In the genomic region with DNA sequence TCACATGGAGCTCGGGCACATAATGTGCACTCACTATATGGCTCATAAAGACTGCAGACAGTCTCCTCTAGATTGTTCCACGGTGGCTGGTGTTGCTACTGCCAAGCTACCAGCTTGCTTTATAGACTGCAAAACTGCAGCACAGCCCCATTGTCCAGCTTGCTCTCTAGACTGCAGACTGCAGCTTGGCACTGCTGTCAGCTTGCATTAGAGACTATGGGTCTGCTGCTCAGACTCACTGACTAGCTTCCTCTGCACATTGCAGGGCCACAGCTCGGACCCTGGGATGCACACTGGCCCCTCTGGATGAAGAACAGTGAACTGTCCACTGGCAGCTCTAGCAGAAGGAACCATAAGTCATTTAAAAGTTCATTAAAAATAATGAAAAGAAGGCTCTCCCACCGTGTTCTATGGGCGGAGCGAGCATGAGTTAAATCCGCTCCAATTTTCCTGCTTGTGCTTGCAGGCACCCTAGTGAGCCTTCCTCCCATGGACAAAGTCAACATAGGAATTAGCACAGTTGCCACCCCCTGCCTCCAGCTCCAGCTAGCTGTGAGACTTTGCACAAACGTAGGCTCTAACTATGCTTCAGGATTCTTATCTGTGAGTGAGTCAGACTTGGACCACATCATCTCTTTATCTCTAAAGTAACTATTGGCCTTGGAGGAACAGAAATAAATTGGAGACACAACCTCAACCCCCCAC, we compare ENCODE assay signal across 17 mouse cellular contexts.
DNase-seq lines count a peak whose midpoint lies in the region; ATAC-seq lines count a peak whose summit lies in the region.
"Had no signal": no experiment of that assay in that cellular context is flagged by ENCODE, and none has a peak within 500 bp of the region (broad histone marks: within the 10 kb centered on the region; RNA-seq: fewer than 3 reads in every experiment).

No protein-coding gene starts in this region.

- 62% methylated on average over 8 of the region's 8 CpGs for whole genome bisulfite sequencing in heart, embryonic 16.5 days
- 65% methylated on average over 8 of the region's 8 CpGs for WGBS in neural tube, embryonic 11.5 days
- WGBS in intestine, embryonic 16.5 days, result 52% methylated on average over 8 of the region's 8 CpGs
- WGBS in stomach, embryonic 16.5 days, result 54% methylated on average over 8 of the region's 8 CpGs

- no peaks in the 10 kb centered on the region for H3K27me3 ChIP-seq in heart, embryonic 16.5 days (ENCODE audit: control insufficient read depth, insufficient read depth, low read length)
- no peaks in the 10 kb centered on the region for H3K27me3 ChIP-seq in neural tube, embryonic 11.5 days (ENCODE audit: control insufficient read depth, insufficient read depth, low read length)
- H3K27me3 ChIP-seq in intestine, embryonic 16.5 days (replicated peaks; ENCODE audit: control insufficient read depth, insufficient read depth, low read length), result no peaks in the 10 kb centered on the region
- H3K27me3 ChIP-seq in stomach, embryonic 16.5 days (ENCODE audit: control insufficient read depth, insufficient read depth, low read length), result no peaks in the 10 kb centered on the region
- H3K27me3 ChIP-seq: liver, embryonic 13.5 days; midbrain, embryonic 12.5 days had no signal

- no peaks in the 10 kb centered on the region for H3K9me3 ChIP-seq in heart, embryonic 16.5 days (replicated peaks; ENCODE audit: control insufficient read depth, low read length)
- H3K9me3 ChIP-seq in neural tube, embryonic 11.5 days (ENCODE audit: control insufficient read depth, low read length), result no peaks in the 10 kb centered on the region
- no peaks in the 10 kb centered on the region for H3K9me3 ChIP-seq in intestine, embryonic 16.5 days (ENCODE audit: control insufficient read depth, low read length)
- no peaks in the 10 kb centered on the region; the same call in 1 of the 2 replicates for H3K9me3 ChIP-seq in stomach, embryonic 16.5 days (replicated peaks; ENCODE audit: control insufficient read depth, low read length)
- H3K9me3 ChIP-seq: limb, embryonic 10.5 days; liver, embryonic 13.5 days; midbrain, embryonic 12.5 days had no signal

- peaks cover 4% of the 10 kb centered on the region; the same call in 1 of the 2 replicates for H3K4me1 ChIP-seq in heart, embryonic 16.5 days (ENCODE audit: control insufficient read depth, insufficient read depth, low read length)
- H3K4me1 ChIP-seq in neural tube, embryonic 11.5 days (ENCODE audit: control insufficient read depth, insufficient read depth, low read length), result no peaks in the 10 kb centered on the region; the same call in 1 of the 2 replicates
- peaks cover 14% of the 10 kb centered on the region for H3K4me1 ChIP-seq in intestine, embryonic 16.5 days (ENCODE audit: control insufficient read depth, insufficient read depth, low read length)
- H3K4me1 ChIP-seq in stomach, embryonic 16.5 days (ENCODE audit: control insufficient read depth, insufficient read depth, low read length), result peaks cover 21% of the 10 kb centered on the region

- H3K4me3 ChIP-seq in heart, embryonic 16.5 days (ENCODE audit: low read length), result no peak overlapping the region
- no peak overlapping the region for H3K4me3 ChIP-seq in neural tube, embryonic 11.5 days (ENCODE audit: low read depth, low read length)
- H3K4me3 ChIP-seq in intestine, embryonic 16.5 days (ENCODE audit: low read length), result no peak overlapping the region
- no peak overlapping the region for H3K4me3 ChIP-seq in stomach, embryonic 16.5 days (replicated peaks; ENCODE audit: low read length)
- H3K4me3 ChIP-seq: erythroblast, embryonic 14.5 days; limb, embryonic 10.5 days; liver, embryonic 13.5 days; midbrain, embryonic 12.5 days had no signal

- H3K27ac ChIP-seq in heart, embryonic 16.5 days (ENCODE audit: low read length), result no peak overlapping the region
- H3K27ac ChIP-seq in neural tube, embryonic 11.5 days (ENCODE audit: low read depth, low read length), result no peak overlapping the region
- peak overlapping the region; percentile 42; the same call in 1 of the 2 replicates for H3K27ac ChIP-seq in intestine, embryonic 16.5 days (ENCODE audit: low read length)
- peak overlapping the region; percentile 83 for H3K27ac ChIP-seq in stomach, embryonic 16.5 days (ENCODE audit: low read length)
- H3K27ac ChIP-seq: kidney, postnatal 0 days; liver, embryonic 13.5 days; midbrain, embryonic 12.5 days had no signal

- ATAC-seq in heart, embryonic 16.5 days (replicated peaks; ENCODE audit: extremely low read depth, insufficient read depth, low FRiP score), result peak; percentile 78; the same call in 1 of the 2 replicates
- no peak for ATAC-seq in neural tube, embryonic 11.5 days (ENCODE audit: insufficient read depth, low FRiP score, low TSS enrichment)
- peak; percentile 78 for ATAC-seq in intestine, embryonic 16.5 days
- peak; percentile 86 for ATAC-seq in stomach, embryonic 16.5 days (ENCODE audit: insufficient read depth, low FRiP score)
- no peak for ATAC-seq in cerebellum, adult (ENCODE audit: insufficient number of reproducible peaks, low FRiP score, low TSS enrichment)
- ATAC-seq: lung, postnatal 0 days had no signal

- H3K9ac ChIP-seq in heart, embryonic 16.5 days (ENCODE audit: low read length), result no peak overlapping the region
- H3K9ac ChIP-seq in neural tube, embryonic 11.5 days (ENCODE audit: low read length), result no peak overlapping the region
- no peak overlapping the region for H3K9ac ChIP-seq in intestine, embryonic 16.5 days (ENCODE audit: low read depth, low read length)
- peak overlapping the region; percentile 22; the same call in 1 of the 2 replicates for H3K9ac ChIP-seq in stomach, embryonic 16.5 days (ENCODE audit: low read length)
- H3K9ac ChIP-seq: liver, embryonic 13.5 days; midbrain, embryonic 12.5 days had no signal

- H3K36me3 ChIP-seq in heart, embryonic 16.5 days (ENCODE audit: control insufficient read depth, insufficient read depth), result no peaks in the 10 kb centered on the region
- no peaks in the 10 kb centered on the region for H3K36me3 ChIP-seq in neural tube, embryonic 11.5 days (ENCODE audit: control insufficient read depth, insufficient read depth, low read length)
- H3K36me3 ChIP-seq in intestine, embryonic 16.5 days (ENCODE audit: control insufficient read depth, insufficient read depth, low read length), result no peaks in the 10 kb centered on the region
- H3K36me3 ChIP-seq in stomach, embryonic 16.5 days (ENCODE audit: control insufficient read depth, insufficient read depth, low read length), result no peaks in the 10 kb centered on the region
- H3K36me3 ChIP-seq: limb, embryonic 10.5 days; liver, embryonic 13.5 days; midbrain, embryonic 12.5 days had no signal

- no peak for DNase-seq in heart, postnatal 4 days
- DNase-seq in neural tube, embryonic 11.5 days (ENCODE audit: low spot score), result peak; percentile 10
- no peak for DNase-seq in neural tube, embryonic 10.5 days (ENCODE audit: extremely low spot score, low spot score)
- no peak for DNase-seq in kidney, postnatal 25 days
- DNase-seq: cerebellum, adult 8-10 months; gastrocnemius, postnatal 14 days; layer of hippocampus, adult 9-11 months; liver, embryonic 13.5 days had no signal

- no peak overlapping the region for H3K4me2 ChIP-seq in heart, embryonic 16.5 days (ENCODE audit: low read depth, low read length)
- no peak overlapping the region for H3K4me2 ChIP-seq in neural tube, embryonic 11.5 days (ENCODE audit: low read depth)
- H3K4me2 ChIP-seq in intestine, embryonic 16.5 days (ENCODE audit: low read depth, low read length), result no peak overlapping the region
- H3K4me2 ChIP-seq in stomach, embryonic 16.5 days (ENCODE audit: low read depth, low read length), result no peak overlapping the region
- H3K4me2 ChIP-seq: liver, embryonic 13.5 days; midbrain, embryonic 12.5 days had no signal

Comparison
In these comparisons a context has a peak if more than half of its experiments do, and no peak if none do; other contexts are left out.
1. ATAC-seq: peak in heart, embryonic 16.5 days (single experiment), intestine, embryonic 16.5 days (single experiment) and stomach, embryonic 16.5 days (single experiment); none in neural tube, embryonic 11.5 days (single experiment) and cerebellum, adult (single experiment).
2. H3K27ac ChIP-seq: peak in intestine, embryonic 16.5 days (single experiment) and stomach, embryonic 16.5 days (single experiment); none in heart, embryonic 16.5 days (single experiment) and neural tube, embryonic 11.5 days (single experiment).